Mouse (Mus musculus) neural tube, embryonic 12.5 days (tissue): ENCODE measurements at regions not wholly inside any gene's neighbourhood (a gene's known extent, or its start where the extent isn't known, plus 50 kb on each side); places are given as distances from the start of the nearest gene placed in this dataset.

Source experiments
- ATAC-seq: fragments of 200-750 bp; cut with Nextera tagmentation; 2 replicates; pipeline ENCODE4 v1.8.0; 2017; ENCODE audit warnings: low read depth, mild to moderate bottlenecking, moderate TSS enrichment, moderate library complexity; ENCODE audit not compliant: low FRiP score
- H3K27ac ChIP-seq: fragments of 300-500 bp; sonication (generic); 2 replicates; pipeline ENCODE4 v1.5.1; 2016
- H3K27me3 ChIP-seq: fragments of 300-500 bp; sonication (generic); replicated peaks from 2 replicates; pipeline ENCODE4 v1.6.1; 2016; ENCODE audit warnings: mild to moderate bottlenecking
- H3K36me3 ChIP-seq: fragments of 300-500 bp; sonication (generic); 2 replicates; pipeline ENCODE4 v1.6.1; 2016; ENCODE audit warnings: mild to moderate bottlenecking
- H3K4me1 ChIP-seq: fragments of 300-500 bp; sonication (generic); 2 replicates; pipeline ENCODE4 v1.6.1; 2016
- H3K4me2 ChIP-seq: fragments of 300-500 bp; sonication (generic); replicated peaks from 2 replicates; pipeline ENCODE4 v1.6.1; 2016; ENCODE audit warnings: mild to moderate bottlenecking
- H3K4me3 ChIP-seq: fragments of 300-500 bp; sonication (generic); 2 replicates; pipeline ENCODE4 v1.5.1; 2016
- H3K9ac ChIP-seq: fragments of 300-500 bp; sonication (generic); 2 replicates; pipeline ENCODE4 v1.6.1; 2016; ENCODE audit warnings: mild to moderate bottlenecking
- H3K9me3 ChIP-seq: fragments of 300-500 bp; sonication (generic); 2 replicates; pipeline ENCODE4 v1.6.1; 2016; ENCODE audit warnings: mild to moderate bottlenecking
- WGBS: fragments of 180-500 bp; shearing (Covaris S2); methylation state at CpG from one replicate; pipeline ENCODE4 v1.1.7; 2016; 5-methylcytosine and 5-hydroxymethylcytosine counted together

DNA sequence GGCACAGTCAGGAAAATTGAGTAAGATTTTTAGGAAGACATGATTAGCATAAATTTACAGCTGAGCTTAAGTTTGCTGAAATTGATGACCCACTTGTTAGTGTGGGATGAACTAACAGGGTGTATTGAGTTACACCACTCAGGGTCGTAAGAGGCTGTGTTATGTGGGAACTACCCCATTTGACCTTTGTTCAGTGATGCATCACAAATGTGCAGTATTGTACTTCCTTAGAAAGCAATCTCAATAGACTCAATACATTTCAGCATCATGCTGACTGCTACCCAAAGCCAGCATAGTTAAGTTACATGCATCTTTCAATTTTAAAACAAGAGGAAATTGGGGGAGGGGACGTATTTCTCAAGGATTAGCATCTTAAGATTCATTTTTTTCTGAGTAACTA, 80.4 kb upstream of the Speer4f2 start:
- Histone ChIP-seq H3K4me3 (no peak overlapping the region), H3K27ac (no peak overlapping the region), H3K9ac (no peak overlapping the region), H3K4me2 (no peak overlapping the region), H3K4me1 (no peaks in the 10 kb centered on the region), H3K27me3 (no peaks in the 10 kb centered on the region), H3K9me3 (no peaks in the 10 kb centered on the region), H3K36me3 (no peaks in the 10 kb centered on the region)
- peak; percentile 81 for ATAC-seq
- 10% methylated on average over 2 of the region's 2 CpGs for WGBS

- ATAC-seq, result no peak
- Histone ChIP-seq H3K9ac (no peak overlapping the region), H3K4me1 (no peaks in the 10 kb centered on the region), H3K4me2 (no peak overlapping the region), H3K36me3 (no peaks in the 10 kb centered on the region), H3K27ac (no peak overlapping the region), H3K9me3 (no peaks in the 10 kb centered on the region), H3K27me3 (no peaks in the 10 kb centered on the region), H3K4me3 (no peak overlapping the region)
- 34% methylated on average over 4 of the region's 4 CpGs for WGBS
Measured at GRCm38 (mm10) chr5:17296571-17297035, 76.4 kb upstream of the Speer4f2 start.

DNA sequence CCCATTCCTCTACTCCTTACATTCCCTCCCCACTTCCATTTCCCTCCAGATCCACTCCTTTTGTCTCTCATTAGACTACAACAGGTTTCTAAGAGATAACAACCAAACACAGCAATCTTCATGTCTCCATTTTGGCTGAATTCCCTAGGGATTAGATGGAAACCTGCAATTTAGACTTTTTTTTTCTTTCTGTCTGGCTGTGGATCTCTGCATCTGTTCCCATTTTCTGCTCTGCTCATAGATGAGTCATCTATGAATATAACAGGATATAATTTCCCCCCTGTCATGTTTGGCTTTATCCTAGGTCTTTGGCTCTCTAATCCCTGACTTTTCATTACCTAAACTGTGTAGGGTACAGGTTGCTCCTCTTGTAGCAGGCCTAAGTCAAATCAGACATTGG, 73.1 kb upstream of the Speer4f2 start:
- H3K27ac ChIP-seq, result no peak overlapping the region
- no peaks in the 10 kb centered on the region for H3K27me3 ChIP-seq
- H3K4me2 ChIP-seq, result no peak overlapping the region
- no peak overlapping the region for H3K4me3 ChIP-seq
- no peaks in the 10 kb centered on the region for H3K4me1 ChIP-seq
- H3K36me3 ChIP-seq, result no peaks in the 10 kb centered on the region
- no peak for ATAC-seq
- H3K9ac ChIP-seq, result no peak overlapping the region
- H3K9me3 ChIP-seq, result no peaks in the 10 kb centered on the region

- Histone ChIP-seq H3K27ac (no peak overlapping the region), H3K4me1 (no peaks in the 10 kb centered on the region), H3K36me3 (no peaks in the 10 kb centered on the region), H3K4me2 (no peak overlapping the region), H3K9ac (no peak overlapping the region), H3K27me3 (no peaks in the 10 kb centered on the region), H3K9me3 (no peaks in the 10 kb centered on the region), H3K4me3 (no peak overlapping the region)
- ATAC-seq, result no peak
Measured at GRCm38 (mm10) chr5:17321501-17321900, 51.5 kb upstream of the Speer4f2 start.
